Mouse (Mus musculus) hindbrain, embryonic 16.5 days (tissue): ENCODE results near the gene Cdipt. TPM values are rescaled to one million over a fixed set of nuclear protein-coding genes. Genes with fewer than 3 reads are reported as not detected.

Source experiments
- ATAC-seq: fragments of 200-750 bp; cut with Nextera tagmentation; 2 replicates; pipeline ENCODE4 v1.8.0; 2017; ENCODE audit warnings: moderate TSS enrichment, moderate library complexity
- H3K27ac ChIP-seq: fragments of 300-500 bp; sonication (generic); 2 replicates; pipeline ENCODE4 v1.5.1; 2014; ENCODE audit warnings: low read depth, mild to moderate bottlenecking, control low read depth, low read length, moderate library complexity
- H3K27me3 ChIP-seq: fragments of 300-500 bp; sonication (generic); replicated peaks from 2 replicates; pipeline ENCODE4 v1.6.1; 2014; ENCODE audit warnings: low read length; ENCODE audit not compliant: control insufficient read depth, insufficient read depth
- H3K36me3 ChIP-seq: fragments of 300-500 bp; sonication (generic); 2 replicates; pipeline ENCODE4 v1.6.1; 2014; ENCODE audit warnings: mild to moderate bottlenecking, low read length, moderate library complexity, mixed read lengths; ENCODE audit not compliant: control insufficient read depth, insufficient read depth
- H3K4me1 ChIP-seq: fragments of 300-500 bp; sonication (generic); 2 replicates; pipeline ENCODE4 v1.6.1; 2014; ENCODE audit warnings: low read depth, low read length; ENCODE audit not compliant: control insufficient read depth, insufficient read depth
- H3K4me2 ChIP-seq: fragments of 300-500 bp; sonication (generic); 2 replicates; pipeline ENCODE4 v1.6.1; 2014; ENCODE audit warnings: mild to moderate bottlenecking, low read length, control low read depth, moderate library complexity
- H3K4me3 ChIP-seq: fragments of 300-500 bp; sonication (generic); 2 replicates; pipeline ENCODE4 v1.5.1; 2014; ENCODE audit warnings: mild to moderate bottlenecking, low read length, control low read depth, moderate library complexity
- H3K9ac ChIP-seq: fragments of 300-500 bp; sonication (generic); 2 replicates; pipeline ENCODE4 v1.6.1; 2014; ENCODE audit warnings: low read depth, mild to moderate bottlenecking, control low read depth, low read length, moderate library complexity
- H3K9me3 ChIP-seq: fragments of 300-500 bp; sonication (generic); 2 replicates; pipeline ENCODE4 v1.6.1; 2014; ENCODE audit warnings: mild to moderate bottlenecking, low read length, moderate library complexity; ENCODE audit not compliant: control insufficient read depth
- WGBS: fragments of 180-500 bp; shearing (Covaris S2); extraction: QIAGEN DNeasy Blood & Tissue Kit; methylation state at CpG from one replicate; pipeline ENCODE4 v1.1.7; 2014; 5-methylcytosine and 5-hydroxymethylcytosine counted together
- polyA plus RNA-seq: library from polyadenylated mRNA; unstranded; fragments of >200 nt; fragmentation: Nextera tagmentation; extraction: Ambion mirVana; gene quantifications from 2 replicates; pipeline ENCODE4 v1.2.1, GENCODE M21; 2015

The Cdipt gene
- polyA plus RNA-seq, 1 experiment from 2014 or later = 160 TPM

- Histone ChIP-seq H3K9me3 (no peaks in the 10 kb centered on the region), H3K27ac (no peak overlapping the region), H3K9ac (no peak overlapping the region), H3K27me3 (no peaks in the 10 kb centered on the region), H3K4me1 (peaks cover 4% of the 10 kb centered on the region), H3K36me3 (peaks cover 15% of the 10 kb centered on the region; the same call in 1 of the 2 replicates), H3K4me2 (no peak overlapping the region), H3K4me3 (no peak overlapping the region)
- 99% methylated on average over 4 of the region's 4 CpGs for WGBS
- ATAC-seq = no peak
Observed at GRCm38 (mm10) chr7:126982054-126982453, 6.3 kb downstream of the Cdipt start.

DNA sequence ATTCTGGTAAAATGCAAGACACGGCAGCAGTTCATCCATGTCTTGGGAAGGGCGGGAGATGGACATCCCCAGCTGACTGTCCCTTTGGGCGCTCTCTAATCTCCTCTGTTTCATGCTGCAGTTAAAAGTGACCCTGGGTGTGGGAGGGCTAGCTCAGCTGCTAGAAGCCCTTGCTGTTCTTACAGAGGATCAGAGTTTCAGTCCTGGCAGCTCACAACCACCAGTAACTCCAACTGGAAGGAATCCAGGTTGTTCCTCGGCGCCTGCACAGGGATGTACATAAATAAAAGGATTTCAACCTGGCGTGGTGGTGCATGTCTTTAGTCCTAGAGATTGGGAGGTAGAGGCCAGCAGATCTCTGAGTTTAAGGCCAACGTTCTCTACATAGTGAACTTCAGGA lies 7.4 kb downstream of the Cdipt start:
- no peaks in the 10 kb centered on the region for H3K9me3 ChIP-seq
- no peak overlapping the region for H3K4me2 ChIP-seq
- WGBS = 85% methylated on average over 7 of the region's 7 CpGs
- peaks cover 15% of the 10 kb centered on the region; the same call in 1 of the 2 replicates for H3K36me3 ChIP-seq
- H3K4me1 ChIP-seq = no peaks in the 10 kb centered on the region
- no peaks in the 10 kb centered on the region for H3K27me3 ChIP-seq
- no peak for ATAC-seq
- H3K9ac ChIP-seq = no peak overlapping the region
- H3K27ac ChIP-seq = no peak overlapping the region
- H3K4me3 ChIP-seq = no peak overlapping the region

DNA sequence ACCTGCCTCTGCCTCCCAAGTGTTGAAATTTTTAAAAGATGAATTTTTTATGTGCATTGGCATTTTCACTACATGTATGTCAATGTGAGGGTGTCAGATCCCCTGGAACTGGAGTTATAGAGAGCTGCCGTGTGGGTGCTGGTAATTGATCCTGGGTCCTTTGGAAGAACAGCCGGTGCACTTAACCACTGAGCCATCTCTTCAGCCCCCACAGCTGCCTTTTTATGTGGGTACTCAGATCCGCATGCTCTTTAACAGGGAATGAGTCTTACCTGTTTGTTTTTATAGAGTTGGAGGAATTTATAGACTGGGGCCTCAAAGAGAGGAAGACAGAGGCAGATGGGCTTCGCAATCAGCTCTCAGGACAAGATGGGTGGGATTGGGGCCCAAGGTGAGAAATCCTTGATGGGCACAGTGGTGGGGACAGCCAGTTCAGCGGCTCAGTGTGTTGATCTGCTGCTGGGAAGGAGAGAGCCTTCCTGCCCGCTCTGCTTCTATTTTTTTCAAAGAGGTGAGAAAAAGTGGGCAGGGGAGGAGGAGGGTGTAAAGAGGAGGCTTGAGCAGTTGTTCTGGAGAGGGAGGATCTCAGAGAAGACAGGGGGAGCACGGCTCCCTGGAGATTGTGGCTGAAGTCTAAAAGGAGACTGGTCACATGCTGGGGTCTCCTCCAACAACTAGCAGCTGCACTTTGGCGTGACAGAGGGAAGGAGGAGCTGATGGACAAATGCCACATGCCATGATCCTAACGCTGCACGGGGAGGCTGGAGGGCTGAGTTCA lies 9.1 kb downstream of the Cdipt start:
- H3K4me1 ChIP-seq = no peaks in the 10 kb centered on the region
- H3K4me2 ChIP-seq = no peak overlapping the region
- ATAC-seq = no peak
- H3K27me3 ChIP-seq = no peaks in the 10 kb centered on the region
- H3K9ac ChIP-seq = no peak overlapping the region
- H3K9me3 ChIP-seq = no peaks in the 10 kb centered on the region
- H3K36me3 ChIP-seq = 0 out of 2 replicates have a peak, but pooled peaks cover under 1% of the 10 kb centered on the region
- H3K4me3 ChIP-seq = no peak overlapping the region
- WGBS = 66% methylated on average over 10 of the region's 10 CpGs
- no peak overlapping the region for H3K27ac ChIP-seq

GRCm38 (mm10) chr7:126986319-126986718 lies 10.6 kb downstream of the Cdipt start:
- no peak overlapping the region for H3K4me2 ChIP-seq
- WGBS = 41% methylated on average over 9 of the region's 9 CpGs
- no peak overlapping the region for H3K27ac ChIP-seq
- no peaks in the 10 kb centered on the region for H3K36me3 ChIP-seq
- no peak for ATAC-seq
- no peak overlapping the region for H3K4me3 ChIP-seq
- H3K9me3 ChIP-seq = no peaks in the 10 kb centered on the region
- no peaks in the 10 kb centered on the region for H3K4me1 ChIP-seq
- no peaks in the 10 kb centered on the region for H3K27me3 ChIP-seq
- H3K9ac ChIP-seq = no peak overlapping the region

DNA sequence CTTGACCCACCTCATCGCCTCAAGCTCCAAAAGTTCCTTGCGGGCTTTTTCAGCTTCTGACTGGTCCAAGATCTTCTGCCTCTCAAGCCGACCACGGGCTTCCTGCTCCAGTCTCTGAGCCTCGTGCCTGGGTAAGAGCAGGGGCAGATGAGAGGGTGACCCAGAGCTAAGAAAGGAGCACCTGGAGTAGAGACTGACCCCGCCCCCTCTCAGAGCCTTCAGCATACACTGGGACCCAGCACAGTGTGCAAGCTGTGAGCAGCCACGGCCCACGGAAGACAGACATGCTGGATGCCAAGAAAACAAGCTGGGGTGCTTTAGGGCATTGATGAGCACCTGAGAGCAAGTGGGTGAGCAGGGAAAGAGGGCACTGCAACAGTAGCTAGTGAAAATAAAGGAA lies 13.1 kb downstream of the Cdipt start:
- Histone ChIP-seq H3K9ac (no peak overlapping the region), H3K27me3 (no peaks in the 10 kb centered on the region), H3K36me3 (no peaks in the 10 kb centered on the region), H3K4me3 (no peak overlapping the region), H3K4me1 (no peaks in the 10 kb centered on the region), H3K9me3 (no peaks in the 10 kb centered on the region), H3K4me2 (no peak overlapping the region), H3K27ac (no peak overlapping the region)
- 78% methylated on average over 8 of the region's 8 CpGs for WGBS
- ATAC-seq = no peak

DNA sequence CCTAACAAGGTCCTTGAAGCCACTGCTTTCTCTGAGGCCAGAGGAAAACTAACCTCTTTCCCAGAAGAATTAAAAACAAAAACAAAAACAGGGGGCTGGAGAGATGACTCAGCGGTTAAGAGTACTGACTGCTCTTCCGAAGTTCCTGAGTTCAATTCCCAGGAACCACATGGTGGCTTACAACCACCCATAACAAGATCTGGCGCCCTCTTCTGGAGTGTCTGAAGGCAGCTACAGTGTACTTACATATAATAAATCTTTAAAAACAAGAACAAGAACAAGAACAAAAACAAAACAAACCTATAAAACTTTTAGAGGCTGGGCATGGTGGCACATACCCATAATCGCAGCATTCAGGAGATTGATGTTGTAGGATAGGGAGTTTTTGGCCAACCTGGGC lies 20.7 kb downstream of the Cdipt start:
- no peak overlapping the region for H3K4me3 ChIP-seq
- H3K27ac ChIP-seq = no peak overlapping the region
- no peak overlapping the region for H3K9ac ChIP-seq
- ATAC-seq = no peak
- H3K36me3 ChIP-seq = no peaks in the 10 kb centered on the region
- no peak overlapping the region for H3K4me2 ChIP-seq
- 85% methylated on average over 4 of the region's 4 CpGs for WGBS
- no peaks in the 10 kb centered on the region for H3K27me3 ChIP-seq
- no peaks in the 10 kb centered on the region for H3K9me3 ChIP-seq
- H3K4me1 ChIP-seq = no peaks in the 10 kb centered on the region

- Histone ChIP-seq H3K9ac (no peak overlapping the region), H3K27me3 (no peaks in the 10 kb centered on the region), H3K4me3 (no peak overlapping the region), H3K4me1 (no peaks in the 10 kb centered on the region), H3K36me3 (no peaks in the 10 kb centered on the region), H3K27ac (no peak overlapping the region), H3K9me3 (no peaks in the 10 kb centered on the region), H3K4me2 (no peak overlapping the region)
- ATAC-seq = no peak
- WGBS = 84% methylated on average over 10 of the region's 10 CpGs
Observed at GRCm38 (mm10) chr7:126999568-126999967, 23.9 kb downstream of the Cdipt start.

DNA sequence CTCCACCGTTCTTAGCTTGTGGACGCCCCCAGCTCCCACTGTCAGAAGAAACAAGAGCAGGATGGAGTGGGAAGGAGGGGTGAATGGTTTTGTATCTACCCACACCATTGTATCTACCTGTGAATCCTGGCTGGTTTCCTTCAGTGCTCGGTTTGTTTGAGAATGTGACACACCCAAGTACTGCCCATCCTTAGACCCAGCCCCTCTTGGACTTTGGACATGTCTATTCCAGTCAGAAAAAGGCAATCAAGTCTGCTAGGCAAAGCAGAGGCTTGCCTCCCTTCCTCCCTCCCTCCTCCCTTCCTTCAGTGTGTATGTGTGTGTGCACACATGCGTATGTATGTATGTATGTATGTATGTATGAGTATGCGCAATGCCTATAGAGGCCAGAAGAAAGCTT lies 27.9 kb downstream of the Cdipt start:
- H3K36me3 ChIP-seq = no peaks in the 10 kb centered on the region
- WGBS = 86% methylated on average over 5 of the region's 5 CpGs
- no peak overlapping the region for H3K9ac ChIP-seq
- no peaks in the 10 kb centered on the region; the same call in 1 of the 2 replicates for H3K4me1 ChIP-seq
- no peak overlapping the region for H3K4me2 ChIP-seq
- H3K9me3 ChIP-seq = no peaks in the 10 kb centered on the region
- no peaks in the 10 kb centered on the region for H3K27me3 ChIP-seq
- ATAC-seq = no peak
- no peak overlapping the region for H3K4me3 ChIP-seq
- no peak overlapping the region for H3K27ac ChIP-seq

- no peak overlapping the region for H3K9ac ChIP-seq
- 93% methylated on average over 4 of the region's 4 CpGs for WGBS
- no peaks in the 10 kb centered on the region for H3K36me3 ChIP-seq
- no peak overlapping the region for H3K4me2 ChIP-seq
- no peaks in the 10 kb centered on the region for H3K27me3 ChIP-seq
- ATAC-seq = no peak
- H3K4me3 ChIP-seq = no peak overlapping the region
- H3K9me3 ChIP-seq = no peaks in the 10 kb centered on the region
- no peaks in the 10 kb centered on the region; the same call in 1 of the 2 replicates for H3K4me1 ChIP-seq
- H3K27ac ChIP-seq = no peak overlapping the region
Observed at GRCm38 (mm10) chr7:127004122-127004875, 28.6 kb downstream of the Cdipt start.
